Mouse (Mus musculus): ENCODE measurements around the gene Gtsf1. TPM values are rescaled to one million over a fixed set of nuclear protein-coding genes. Genes with fewer than 3 reads are reported as not detected.
A peak's percentile ranks its signal among the peaks of the same experiment; 100 is the strongest.

The Gtsf1 gene
- polyA plus RNA-seq, 1 experiment from 2014 or later = 0.22 TPM

- no peaks in the 10 kb centered on the region for H3K27me3 ChIP-seq
- H3K4me2 ChIP-seq = no peak overlapping the region
- H3K36me3 ChIP-seq = no peaks in the 10 kb centered on the region
- no peak overlapping the region for H3K9ac ChIP-seq
- H3K9me3 ChIP-seq = no peaks in the 10 kb centered on the region
- 74% methylated on average over 4 of the region's 4 CpGs for whole genome bisulfite sequencing
- no peak overlapping the region for H3K27ac ChIP-seq
- no peak for ATAC-seq (ENCODE audit: borderline replicate concordance, extremely low read depth, low FRiP score, low TSS enrichment)
- peaks cover 17% of the 10 kb centered on the region for H3K4me1 ChIP-seq
- H3K4me3 ChIP-seq = no peak overlapping the region
Measured at GRCm38 (mm10) chr15:103375112-103375800, 55.0 kb downstream of the Gtsf1 start.

GRCm38 (mm10) chr15:103372461-103372860 is 57.8 kb downstream of the Gtsf1 start:
- Histone ChIP-seq H3K27me3 (no peaks in the 10 kb centered on the region), H3K4me3 (no peak overlapping the region), H3K9me3 (no peaks in the 10 kb centered on the region), H3K4me2 (no peak overlapping the region), H3K27ac (no peak overlapping the region), H3K36me3 (no peaks in the 10 kb centered on the region), H3K4me1 (0 out of 2 replicates have a peak, but pooled peaks cover 10% of the 10 kb centered on the region), H3K9ac (no peak overlapping the region)
- no peak for ATAC-seq (ENCODE audit: borderline replicate concordance, extremely low read depth, low FRiP score, low TSS enrichment)

GRCm38 (mm10) chr15:103371741-103372140 is 58.5 kb downstream of the Gtsf1 start:
- Histone ChIP-seq H3K4me3 (no peak overlapping the region), H3K9ac (no peak overlapping the region), H3K36me3 (no peaks in the 10 kb centered on the region), H3K27ac (no peak overlapping the region), H3K9me3 (no peaks in the 10 kb centered on the region), H3K4me2 (no peak overlapping the region), H3K27me3 (no peaks in the 10 kb centered on the region), H3K4me1 (peaks cover 12% of the 10 kb centered on the region)
- ATAC-seq (ENCODE audit: borderline replicate concordance, extremely low read depth, low FRiP score, low TSS enrichment) = no peak
- WGBS = 65% methylated on average over 1 of the region's 1 CpGs

GRCm38 (mm10) chr15:103371208-103371607 is 59.1 kb downstream of the Gtsf1 start:
- Histone ChIP-seq H3K27ac (no peak overlapping the region), H3K9ac (no peak overlapping the region), H3K4me2 (no peak overlapping the region), H3K4me1 (peaks cover 9% of the 10 kb centered on the region), H3K4me3 (no peak overlapping the region), H3K9me3 (no peaks in the 10 kb centered on the region), H3K36me3 (no peaks in the 10 kb centered on the region), H3K27me3 (no peaks in the 10 kb centered on the region)
- ATAC-seq (ENCODE audit: borderline replicate concordance, extremely low read depth, low FRiP score, low TSS enrichment) = no peak
- 19% methylated on average over 2 of the region's 2 CpGs for WGBS

- no peak overlapping the region for H3K4me2 ChIP-seq
- no peak overlapping the region for H3K4me3 ChIP-seq
- 38% methylated on average over 4 of the region's 4 CpGs for WGBS
- no peak overlapping the region for H3K27ac ChIP-seq
- no peaks in the 10 kb centered on the region for H3K27me3 ChIP-seq
- H3K9me3 ChIP-seq = no peaks in the 10 kb centered on the region
- H3K36me3 ChIP-seq = no peaks in the 10 kb centered on the region
- peaks cover 9% of the 10 kb centered on the region for H3K4me1 ChIP-seq
- H3K9ac ChIP-seq = no peak overlapping the region
- no peak for ATAC-seq (ENCODE audit: borderline replicate concordance, extremely low read depth, low FRiP score, low TSS enrichment)
Measured at GRCm38 (mm10) chr15:103370462-103370861, 59.8 kb downstream of the Gtsf1 start.

GRCm38 (mm10) chr15:103369123-103369522 is 61.1 kb downstream of the Gtsf1 start:
- Histone ChIP-seq H3K4me2 (no peak overlapping the region), H3K9me3 (no peaks in the 10 kb centered on the region), H3K36me3 (no peaks in the 10 kb centered on the region), H3K4me1 (peaks cover 22% of the 10 kb centered on the region), H3K9ac (no peak overlapping the region), H3K4me3 (no peak overlapping the region), H3K27me3 (no peaks in the 10 kb centered on the region), H3K27ac (no peak overlapping the region)
- no peak for ATAC-seq (ENCODE audit: borderline replicate concordance, extremely low read depth, low FRiP score, low TSS enrichment)
- WGBS = 60% methylated on average over 1 of the region's 1 CpGs

- Histone ChIP-seq H3K27ac (no peak overlapping the region), H3K4me2 (no peak overlapping the region), H3K36me3 (no peaks in the 10 kb centered on the region), H3K4me3 (no peak overlapping the region), H3K9ac (no peak overlapping the region), H3K27me3 (no peaks in the 10 kb centered on the region), H3K9me3 (no peaks in the 10 kb centered on the region), H3K4me1 (peaks cover 23% of the 10 kb centered on the region)
- 70% methylated on average over 4 of the region's 4 CpGs for WGBS
- no peak for ATAC-seq (ENCODE audit: borderline replicate concordance, extremely low read depth, low FRiP score, low TSS enrichment)
Measured at GRCm38 (mm10) chr15:103368179-103368940, 61.9 kb downstream of the Gtsf1 start.

- 2% methylated on average over 42 of the region's 51 CpGs for WGBS
- ATAC-seq (ENCODE audit: borderline replicate concordance, extremely low read depth, low FRiP score, low TSS enrichment) = peak; percentile 85
- Histone ChIP-seq H3K4me1 (peaks cover 34% of the 10 kb centered on the region), H3K27ac (peak within 1 kb of the TSS; percentile 65), H3K9ac (peak within 1 kb of the TSS; percentile 73), H3K27me3 (no peaks in the 10 kb centered on the region), H3K4me2 (peak within 1 kb of the TSS; percentile 88), H3K4me3 (peak within 1 kb of the TSS; percentile 70), H3K9me3 (no peaks in the 10 kb centered on the region), H3K36me3 (no peaks in the 10 kb centered on the region)
Measured at GRCm38 (mm10) chr15:103366376-103367149, 63.7 kb downstream of the Gtsf1 start, which contains the start of gene Itga5. Itga5 (minus strand) TSS chr15:103366763.

- H3K27me3 ChIP-seq = no peaks in the 10 kb centered on the region
- H3K9ac ChIP-seq = peak overlapping the region; percentile 73
- H3K4me2 ChIP-seq = peak overlapping the region; percentile 88
- peaks cover 40% of the 10 kb centered on the region for H3K4me1 ChIP-seq
- peak overlapping the region; percentile 70 for H3K4me3 ChIP-seq
- H3K9me3 ChIP-seq = no peaks in the 10 kb centered on the region
- under 1% methylated on average over 51 of the region's 51 CpGs for WGBS
- no peaks in the 10 kb centered on the region for H3K36me3 ChIP-seq
- ATAC-seq (ENCODE audit: borderline replicate concordance, extremely low read depth, low FRiP score, low TSS enrichment) = peak; percentile 37; the same call in 1 of the 2 replicates
- peak overlapping the region; percentile 65 for H3K27ac ChIP-seq
Measured at GRCm38 (mm10) chr15:103365471-103366375, 64.5 kb downstream of the Gtsf1 start.

- Histone ChIP-seq H3K36me3 (no peaks in the 10 kb centered on the region), H3K27me3 (no peaks in the 10 kb centered on the region), H3K4me3 (peak overlapping the region; percentile 70), H3K9me3 (no peaks in the 10 kb centered on the region), H3K27ac (peak overlapping the region; percentile 65; the same call in 1 of the 2 replicates), H3K9ac (peak overlapping the region; percentile 73), H3K4me1 (peaks cover 40% of the 10 kb centered on the region), H3K4me2 (peak overlapping the region; percentile 88)
- ATAC-seq (ENCODE audit: borderline replicate concordance, extremely low read depth, low FRiP score, low TSS enrichment) = no peak
- 47% methylated on average over 4 of the region's 4 CpGs for WGBS
Measured at GRCm38 (mm10) chr15:103364761-103365160, 65.5 kb downstream of the Gtsf1 start.

- H3K4me3 ChIP-seq = no peak overlapping the region
- H3K36me3 ChIP-seq = no peaks in the 10 kb centered on the region
- H3K4me1 ChIP-seq = peaks cover 48% of the 10 kb centered on the region
- H3K27ac ChIP-seq = no peak overlapping the region
- H3K27me3 ChIP-seq = no peaks in the 10 kb centered on the region
- 52% methylated on average over 1 of the region's 1 CpGs for WGBS
- no peak for ATAC-seq (ENCODE audit: borderline replicate concordance, extremely low read depth, low FRiP score, low TSS enrichment)
- H3K9me3 ChIP-seq = no peaks in the 10 kb centered on the region
- no peak overlapping the region for H3K4me2 ChIP-seq
- no peak overlapping the region for H3K9ac ChIP-seq
Measured at GRCm38 (mm10) chr15:103363809-103364208, 66.5 kb downstream of the Gtsf1 start.
